In the genomic region with DNA sequence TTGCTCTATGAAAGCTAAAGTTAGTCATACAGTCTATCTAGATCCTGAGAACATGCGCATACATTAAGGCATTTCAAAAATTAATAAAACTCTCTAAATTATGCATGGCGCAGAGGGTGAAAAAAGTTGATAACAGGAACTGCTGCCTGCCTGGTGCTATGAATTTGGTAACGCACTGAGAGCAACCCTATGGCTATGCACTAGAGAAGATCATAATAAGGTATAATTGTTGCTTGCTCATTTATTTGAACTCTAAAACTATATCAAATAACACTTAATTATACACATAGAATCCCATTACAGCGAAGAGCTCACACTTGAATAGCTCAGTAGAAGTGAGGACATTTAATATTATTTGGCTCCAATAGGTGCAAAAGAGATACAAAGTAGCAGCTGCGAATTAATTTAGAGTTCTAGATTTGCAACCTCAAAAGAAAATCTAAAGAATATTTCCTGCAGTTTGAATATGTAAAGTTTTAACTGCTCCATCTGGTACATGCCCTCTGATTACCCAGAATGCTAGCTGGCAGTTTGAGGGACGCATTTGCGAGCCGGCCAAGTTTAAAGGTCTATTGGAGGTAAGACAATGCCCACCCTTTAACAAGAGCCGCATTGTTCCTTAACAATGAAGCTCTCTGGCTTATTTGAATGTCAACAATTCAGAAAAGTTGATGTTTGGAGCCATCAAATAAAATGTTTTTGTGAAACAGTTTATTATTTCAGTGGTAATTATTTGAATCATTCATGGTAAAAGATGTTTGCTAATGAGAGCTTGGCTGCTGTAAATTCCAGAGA, we compare ENCODE assay signal across 17 mouse cellular contexts. TPM values are rescaled to one million over a fixed set of nuclear protein-coding genes. Genes with fewer than 3 reads are reported as not detected.
DNase-seq lines count a peak whose midpoint lies in the region; ATAC-seq and TF ChIP-seq lines count a peak whose summit lies in the region.
"Had no signal": no experiment of that assay in that cellular context is flagged by ENCODE, and none has a peak within 500 bp of the region (broad histone marks: within the 10 kb centered on the region; RNA-seq: fewer than 3 reads in every experiment).

No protein-coding gene starts in this region.

- H3ac ChIP-seq in myocyte (ENCODE audit: control insufficient read depth, insufficient read length), result no peak overlapping the region

- H3K9ac ChIP-seq in forebrain, embryonic 16.5 days (replicated peaks; ENCODE audit: low read depth, low read length), result no peak overlapping the region
- H3K9ac ChIP-seq: liver, embryonic 15.5 days had no signal

- peak; percentile 86 for ATAC-seq in forebrain, embryonic 16.5 days
- ATAC-seq: activated CD4-positive, CD25-positive, alpha-beta regulatory T cell, adult 4 months; intestine, postnatal 0 days had no signal

- no peak overlapping the region for H3K4me3 ChIP-seq in forebrain, embryonic 16.5 days (replicated peaks; ENCODE audit: low read length)
- no peak overlapping the region for H3K4me3 ChIP-seq in myocyte
- H3K4me3 ChIP-seq: erythroblast, embryonic 14.5 days; gastrocnemius, adult 2 months; heart, embryonic 10.5 days; liver, embryonic 15.5 days had no signal

- H3K36me3 ChIP-seq in forebrain, embryonic 16.5 days (ENCODE audit: control insufficient read depth, insufficient read depth), result no peaks in the 10 kb centered on the region
- H3K36me3 ChIP-seq in myocyte (ENCODE audit: control insufficient read depth, insufficient read depth), result no peaks in the 10 kb centered on the region
- H3K36me3 ChIP-seq: heart, embryonic 10.5 days; liver, embryonic 15.5 days had no signal

- WGBS in forebrain, embryonic 16.5 days, result 28% methylated on average over 9 of the region's 9 CpGs

- peak overlapping the region; percentile 2; the same call in 1 of the 2 replicates for H3K27ac ChIP-seq in forebrain, embryonic 16.5 days (ENCODE audit: low read length)
- H3K27ac ChIP-seq: gastrocnemius, adult 2 months; heart, embryonic 10.5 days; liver, embryonic 15.5 days had no signal

- H3K27me3 ChIP-seq in forebrain, embryonic 16.5 days (replicated peaks; ENCODE audit: control insufficient read depth, insufficient read depth, low read length), result no peaks in the 10 kb centered on the region
- H3K27me3 ChIP-seq in myocyte (ENCODE audit: control insufficient read depth, insufficient read depth, insufficient read length), result no peaks in the 10 kb centered on the region
- H3K27me3 ChIP-seq: liver, embryonic 15.5 days had no signal

- peak overlapping the region; percentile 23; the same call in 1 of the 2 replicates for H3K4me2 ChIP-seq in forebrain, embryonic 16.5 days (ENCODE audit: low read length)
- peak overlapping the region; percentile 65 for H3K4me2 ChIP-seq in myocyte (ENCODE audit: low read depth)
- H3K4me2 ChIP-seq: liver, embryonic 15.5 days had no signal

- DNase-seq in layer of hippocampus, adult 9-11 months, result peak; percentile 4
- no peak for DNase-seq in layer of hippocampus, adult 9-10 months (ENCODE audit: low spot score)
- DNase-seq in brain, adult 2 months (ENCODE audit: low read depth, low spot score), result peak; percentile 43
- no peak for DNase-seq in kidney, adult 9 months
- DNase-seq in heart, postnatal 4 days, result no peak
- DNase-seq: cerebellum, adult 11-12 months; gastrocnemius, adult 2 months; kidney, postnatal 25 days; lung, postnatal 14 days; spleen, adult 18-20 months had no signal

- TF ChIP-seq POLR2A in myocyte (IDR thresholded peaks at IDR 0.05; ENCODE audit: insufficient read length, low read depth), result no peak

- peaks cover 7% of the 10 kb centered on the region for H3K4me1 ChIP-seq in forebrain, embryonic 16.5 days (replicated peaks; ENCODE audit: control insufficient read depth, insufficient read depth, low read length)
- H3K4me1 ChIP-seq: heart, embryonic 10.5 days; liver, embryonic 15.5 days had no signal

- no peaks in the 10 kb centered on the region for H3K79me2 ChIP-seq in myocyte (ENCODE audit: control insufficient read depth, insufficient read depth)

- H3K9me3 ChIP-seq in forebrain, embryonic 16.5 days (ENCODE audit: control insufficient read depth, low read length), result peaks cover 8% of the 10 kb centered on the region
- H3K9me3 ChIP-seq: heart, embryonic 10.5 days; liver, embryonic 15.5 days had no signal

TF ChIP-seq in myocyte, 11 proteins besides CTCF, POLR2A, EP300 and RAD21:
- TF ChIP-seq MYOG (IDR thresholded peaks at IDR 0.05; ENCODE audit: control insufficient read depth in 1 of 3, insufficient read depth in 1 of 3, insufficient read length in 2 of 3, low read depth in 2 of 3) (no peak), POLR2AphosphoS2 (IDR thresholded peaks at IDR 0.05; ENCODE audit: insufficient read length, low read depth) (no peak), SRF (IDR thresholded peaks at IDR 0.05; ENCODE audit: control insufficient read depth, insufficient read length, low read depth) (no peak), REST (IDR thresholded peaks at IDR 0.05; ENCODE audit: insufficient read depth, insufficient read length) (no peak), CEBPB (IDR thresholded peaks at IDR 0.05; ENCODE audit: insufficient read depth, poor library complexity, severe bottlenecking) (no peak), MYOD1 (IDR thresholded peaks at IDR 0.05; ENCODE audit: control insufficient read depth in 1 of 3, insufficient read length in 2 of 3, low read depth in 2 of 3) (no peak), E2F4 (IDR thresholded peaks at IDR 0.05; ENCODE audit: insufficient read depth) (no peak), TCF12 (IDR thresholded peaks at IDR 0.05; ENCODE audit: insufficient read depth, poor library complexity, severe bottlenecking) (no peak), MAX (IDR thresholded peaks at IDR 0.05; ENCODE audit: low read depth) (no peak), TCF3 (IDR thresholded peaks at IDR 0.05; ENCODE audit: insufficient read length, low read depth) (no peak), USF1 (IDR thresholded peaks at IDR 0.05; ENCODE audit: low read depth) (no peak)

RNA-seq across cellular contexts. Expression of a gene that starts 56.0 kb away (rescaled TPM):
- 13.0 and 13.5 TPM in 2 replicates for polyA plus RNA-seq in forebrain, embryonic 16.5 days (2015; fragmentation: Nextera tagmentation; extraction: Ambion mirVana)
- 5.4 TPM for polyA plus RNA-seq in myocyte (2012; fragmentation: generic; extraction: Trizol)
- total RNA-seq in heart, postnatal 4 days (2021), result 10 to 100 TPM; 14.8 to 15.6 TPM

Comparison
In these comparisons a context has a peak if more than half of its experiments do, and no peak if none do; other contexts are left out.
1. DNase-seq: peak in layer of hippocampus, adult 9-11 months (single experiment) and brain, adult 2 months (single experiment); none in layer of hippocampus, adult 9-10 months (single experiment), kidney, adult 9 months (single experiment) and heart, postnatal 4 days (single experiment).